Mouse (Mus musculus): ENCODE measurements around the gene Kat8.

Gene Kat8

GRCm38 (mm10) chr7:127896384-127896783, 15.9 kb upstream of the Kat8 start:
- peak; percentile 39 for DNase-seq (ENCODE audit: extremely low spot score)

GRCm38 (mm10) chr7:127897542-127897941, 14.8 kb upstream of the Kat8 start:
- DNase-seq (ENCODE audit: extremely low spot score) = no peak

GRCm38 (mm10) chr7:127898179-127898956, 13.9 kb upstream of the Kat8 start:
- no peak for DNase-seq (ENCODE audit: extremely low spot score)

GRCm38 (mm10) chr7:127899997-127900396, 12.3 kb upstream of the Kat8 start:
- DNase-seq (ENCODE audit: extremely low spot score) = no peak

- DNase-seq (ENCODE audit: extremely low spot score) = no peak
Measured at GRCm38 (mm10) chr7:127901772-127902171, 10.5 kb upstream of the Kat8 start.

- peak; percentile 80 for DNase-seq (ENCODE audit: extremely low spot score)
Measured at GRCm38 (mm10) chr7:127903971-127904796, 8.1 kb upstream of the Kat8 start, which contains the start of gene Bckdk. Bckdk (plus strand) TSS chr7:127904082.

- no peak for DNase-seq (ENCODE audit: extremely low spot score)
Measured at GRCm38 (mm10) chr7:127907939-127908338, 4.4 kb upstream of the Kat8 start.

GRCm38 (mm10) chr7:127908656-127909055, 3.7 kb upstream of the Kat8 start:
- DNase-seq (ENCODE audit: extremely low spot score) = no peak

- DNase-seq (ENCODE audit: extremely low spot score) = no peak
Measured at GRCm38 (mm10) chr7:127912938-127913337, 622 bp downstream of the Kat8 start.

- DNase-seq (ENCODE audit: extremely low spot score) = no peak
Measured at GRCm38 (mm10) chr7:127915293-127915692, 3.0 kb downstream of the Kat8 start.

GRCm38 (mm10) chr7:127918203-127918602, 5.9 kb downstream of the Kat8 start:
- DNase-seq (ENCODE audit: extremely low spot score) = no peak

- no peak for DNase-seq (ENCODE audit: extremely low spot score)
Measured at GRCm38 (mm10) chr7:127919290-127919689, 7.0 kb downstream of the Kat8 start.

GRCm38 (mm10) chr7:127921516-127921915, 9.2 kb downstream of the Kat8 start:
- DNase-seq (ENCODE audit: extremely low spot score) = peak; percentile 27

GRCm38 (mm10) chr7:127922451-127923275, 10.3 kb downstream of the Kat8 start:
- DNase-seq (ENCODE audit: extremely low spot score) = no peak

- no peak for DNase-seq (ENCODE audit: extremely low spot score)
Measured at GRCm38 (mm10) chr7:127923714-127924113, 11.4 kb downstream of the Kat8 start.

- peak; percentile 24 for DNase-seq (ENCODE audit: extremely low spot score)
Measured at GRCm38 (mm10) chr7:127925252-127925651, 12.9 kb downstream of the Kat8 start.

- no peak for DNase-seq (ENCODE audit: extremely low spot score)
Measured at GRCm38 (mm10) chr7:127926066-127926465, 13.8 kb downstream of the Kat8 start.

GRCm38 (mm10) chr7:127926846-127927245, 14.5 kb downstream of the Kat8 start:
- no peak for DNase-seq (ENCODE audit: extremely low spot score)

GRCm38 (mm10) chr7:127927726-127928125, 15.4 kb downstream of the Kat8 start:
- DNase-seq (ENCODE audit: extremely low spot score) = no peak

GRCm38 (mm10) chr7:127928596-127928995, 16.3 kb downstream of the Kat8 start:
- no peak for DNase-seq (ENCODE audit: extremely low spot score)

GRCm38 (mm10) chr7:127929923-127930322, 17.6 kb downstream of the Kat8 start, which contains the start of gene Prss8:
Prss8 (minus strand) TSS chr7:127930104.
- peak; percentile 20 for DNase-seq (ENCODE audit: extremely low spot score)

GRCm38 (mm10) chr7:127930636-127931035, 18.3 kb downstream of the Kat8 start:
- DNase-seq (ENCODE audit: extremely low spot score) = no peak
